Mouse (Mus musculus) adrenal gland, postnatal 10 days (tissue): ENCODE data around the gene Osbpl9. TPM values are rescaled to one million over a fixed set of nuclear protein-coding genes. Genes with fewer than 3 reads are reported as not detected.
A peak's percentile ranks its signal among the peaks of the same experiment; 100 is the strongest.

ENCODE experiments used
- DNase-seq: peaks from one replicate; pipeline ENCODE4 v3.0.0; 2021; ENCODE audit warnings: mixed read lengths
- long read RNA-seq, 2 experiments: library from polyadenylated mRNA; stranded (forward); transcript quantifications; one replicate each; pipeline ENCODE4 v2.0.0; 2021
- total RNA-seq, 2 experiments: library from RNA; stranded (reverse); gene quantifications; 2 replicates each; pipeline ENCODE4 v1.2.3; 2021

Gene Osbpl9
- total RNA-seq: 100 to 1,000 TPM; 149 to 153 TPM
- long read RNA-seq, experiment 1, transcript Osbpl9-213 (20 exons, 2,604 nt): minor isoform, 13 of 164 reads
- long read RNA-seq, experiment 1, transcript Osbpl9-201 (24 exons, 2,871 nt): minor isoform, 31 of 164 reads
- long read RNA-seq, experiment 1, transcript Osbpl9-202 (21 exons, 3,134 nt): major isoform, 65 of 164 reads
- long read RNA-seq, experiment 1, partial matches to known transcripts: 28 of 164 reads
- long read RNA-seq, experiment 1, other reads (novel, unspliced or antisense): 22 of 164 reads
- long read RNA-seq, experiment 2, transcript Osbpl9-213 (20 exons, 2,604 nt): minor isoform, 20 of 129 reads
- long read RNA-seq, experiment 2, transcript Osbpl9-218 (23 exons, 2,408 nt): minor isoform, 8 of 129 reads
- long read RNA-seq, experiment 2, transcript Osbpl9-201 (24 exons, 2,871 nt): minor isoform, 19 of 129 reads
- long read RNA-seq, experiment 2, transcript Osbpl9-202 (21 exons, 3,134 nt): major isoform, 46 of 129 reads
- long read RNA-seq, experiment 2, partial matches to known transcripts: 20 of 129 reads
- long read RNA-seq, experiment 2, other reads (novel, unspliced or antisense): 14 of 129 reads

DNA sequence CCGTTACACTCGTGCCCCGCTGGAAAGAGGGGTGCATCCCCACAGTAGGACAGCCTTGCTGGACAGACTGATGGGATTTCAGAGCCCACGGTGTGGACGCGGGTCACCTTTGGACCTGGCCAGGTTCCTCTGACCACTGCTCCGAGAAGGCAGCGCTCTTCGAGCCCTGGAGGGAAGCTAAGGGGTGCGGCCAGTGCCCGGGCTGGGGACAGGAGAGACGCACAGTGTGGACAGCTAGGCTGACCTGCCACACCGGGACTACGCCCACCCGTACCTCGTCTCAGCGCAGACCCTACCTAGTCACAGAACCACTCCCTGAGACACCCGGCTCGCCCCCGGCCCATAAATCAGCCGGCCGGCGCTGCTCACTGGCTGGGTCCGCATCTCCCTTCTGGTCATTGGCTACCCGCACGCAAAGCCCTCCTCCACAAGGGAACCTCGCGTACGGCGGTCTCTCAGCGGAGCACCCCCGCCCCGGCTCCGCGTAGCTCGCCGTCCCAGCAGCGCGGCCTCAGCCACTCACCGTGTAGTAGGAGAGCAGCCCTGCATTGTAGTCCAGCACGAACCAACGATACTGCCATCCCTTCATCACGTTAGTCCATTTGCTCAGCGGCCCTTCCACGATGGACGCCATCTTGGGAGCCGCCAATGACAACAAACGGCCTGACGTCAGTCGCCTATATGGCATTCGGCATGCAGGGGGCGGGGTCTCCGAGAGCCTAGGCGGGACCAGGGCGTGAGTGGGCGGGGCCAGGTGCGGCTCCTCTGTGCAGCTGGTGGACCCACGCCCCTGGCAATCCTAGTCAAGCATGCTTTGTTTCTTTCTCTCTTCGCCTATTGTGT lies at the start of gene Osbpl9:
Osbpl9 (minus strand) TSS at position 691 of the 843 bp plus-strand sequence.
- peak; percentile 99 for DNase-seq

DNA sequence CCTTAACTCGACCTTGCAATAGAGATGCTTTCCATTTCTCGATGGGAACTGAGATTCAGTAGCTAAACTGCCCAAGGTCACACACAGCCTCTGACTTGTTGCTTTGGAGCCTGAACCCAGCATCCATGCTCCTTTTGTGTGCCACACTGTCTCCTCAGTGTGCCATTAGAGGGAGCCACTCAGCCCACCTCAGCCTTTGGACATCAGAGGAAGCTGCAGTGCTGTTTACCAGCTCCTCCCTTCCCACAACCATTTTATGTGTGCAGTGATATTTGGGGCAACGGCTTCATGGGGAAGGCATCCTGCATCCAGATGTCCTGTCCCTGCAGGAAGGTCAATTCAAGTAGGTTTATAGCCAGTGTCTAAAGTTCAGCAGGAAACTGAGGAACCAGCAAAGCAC lies 49.5 kb upstream of the Osbpl9 start:
- DNase-seq: peak; percentile 30

DNA sequence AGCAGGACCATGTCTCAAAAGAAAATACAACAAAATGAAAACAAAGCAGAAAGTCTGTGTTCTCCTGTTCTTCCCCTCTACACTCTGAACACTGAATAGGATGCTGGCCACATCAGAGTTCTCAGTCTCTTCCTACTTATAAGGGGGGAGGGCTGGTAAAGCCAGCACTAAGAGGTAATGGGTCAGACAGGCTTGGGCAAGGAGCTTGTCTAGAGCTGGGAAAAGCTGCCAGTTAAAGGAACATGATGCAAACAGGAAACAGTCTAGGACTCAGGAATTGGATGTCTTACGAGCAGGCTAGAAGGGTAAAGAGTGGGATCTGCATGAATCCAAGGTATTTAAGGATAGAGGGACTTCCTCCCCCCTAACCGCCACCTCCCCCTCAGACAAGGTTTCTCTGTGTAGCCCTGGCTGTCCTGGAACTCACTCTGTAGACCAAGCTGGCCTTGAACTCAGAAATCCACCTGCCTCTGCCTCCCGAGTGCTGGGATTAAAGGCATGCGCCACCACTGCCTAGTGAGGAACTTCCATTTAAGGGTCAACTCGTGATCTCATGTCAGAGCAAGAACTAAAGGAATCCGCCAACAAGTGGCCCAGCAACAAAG lies 43.0 kb upstream of the Osbpl9 start:
- no peak for DNase-seq

DNA sequence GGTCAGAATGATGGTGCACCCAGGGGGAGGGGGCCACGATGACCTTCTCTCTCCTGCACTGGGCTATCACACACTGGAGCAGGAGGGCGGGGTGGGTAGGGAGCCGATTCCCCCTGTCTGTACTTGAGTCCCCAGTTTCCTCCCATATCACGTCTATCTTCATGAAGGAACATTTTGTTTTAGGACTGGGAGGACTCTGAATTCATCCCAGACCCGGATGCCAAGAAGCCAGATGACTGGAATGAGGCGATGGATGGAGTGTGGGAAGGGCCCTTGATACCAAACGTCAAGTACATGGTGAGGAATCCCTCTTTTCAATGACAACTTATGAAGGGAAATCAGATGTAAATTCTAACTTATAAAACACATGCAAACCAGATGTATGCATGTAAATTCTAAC lies 42.4 kb upstream of the Osbpl9 start:
- DNase-seq: no peak

DNA sequence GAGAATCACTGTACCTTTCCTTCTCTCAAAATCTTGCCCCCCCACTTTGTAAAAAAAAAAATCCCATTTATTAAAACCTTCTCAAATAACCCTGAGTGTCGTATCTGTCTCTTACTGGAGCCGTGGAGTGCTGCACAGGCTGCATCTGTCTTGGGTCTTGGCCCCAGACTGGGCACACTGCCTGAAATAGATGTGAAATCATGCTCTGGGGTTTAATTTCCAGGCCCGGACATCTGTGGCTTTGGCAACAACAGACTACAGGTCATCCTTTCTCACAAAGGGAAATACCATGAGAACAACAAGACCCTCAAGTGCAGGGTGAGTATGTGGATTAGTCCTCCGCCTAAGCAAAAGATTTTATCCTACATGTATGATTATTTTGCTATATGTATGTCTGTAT lies 39.9 kb upstream of the Osbpl9 start:
- DNase-seq: peak; percentile 64

DNA sequence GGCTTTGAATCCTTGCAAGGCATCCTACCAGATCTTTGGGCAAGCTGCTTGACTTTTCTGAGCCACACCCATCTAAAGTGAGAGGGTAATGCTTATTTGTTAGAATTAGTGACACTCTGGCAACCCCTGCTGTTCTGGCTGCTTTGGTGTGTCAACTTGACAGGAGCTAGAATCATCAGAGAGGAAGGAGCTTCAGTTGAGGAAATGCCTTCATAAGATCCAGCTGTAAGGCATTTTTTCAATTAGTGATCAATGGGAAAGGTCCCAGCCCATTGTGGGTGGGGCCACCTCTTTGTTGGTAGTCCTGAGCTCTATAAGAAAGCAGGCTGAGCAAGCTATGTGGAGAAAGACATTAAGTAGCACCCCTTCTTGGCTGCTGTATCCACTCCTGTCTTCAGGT lies 39.1 kb upstream of the Osbpl9 start:
- DNase-seq: no peak

DNA sequence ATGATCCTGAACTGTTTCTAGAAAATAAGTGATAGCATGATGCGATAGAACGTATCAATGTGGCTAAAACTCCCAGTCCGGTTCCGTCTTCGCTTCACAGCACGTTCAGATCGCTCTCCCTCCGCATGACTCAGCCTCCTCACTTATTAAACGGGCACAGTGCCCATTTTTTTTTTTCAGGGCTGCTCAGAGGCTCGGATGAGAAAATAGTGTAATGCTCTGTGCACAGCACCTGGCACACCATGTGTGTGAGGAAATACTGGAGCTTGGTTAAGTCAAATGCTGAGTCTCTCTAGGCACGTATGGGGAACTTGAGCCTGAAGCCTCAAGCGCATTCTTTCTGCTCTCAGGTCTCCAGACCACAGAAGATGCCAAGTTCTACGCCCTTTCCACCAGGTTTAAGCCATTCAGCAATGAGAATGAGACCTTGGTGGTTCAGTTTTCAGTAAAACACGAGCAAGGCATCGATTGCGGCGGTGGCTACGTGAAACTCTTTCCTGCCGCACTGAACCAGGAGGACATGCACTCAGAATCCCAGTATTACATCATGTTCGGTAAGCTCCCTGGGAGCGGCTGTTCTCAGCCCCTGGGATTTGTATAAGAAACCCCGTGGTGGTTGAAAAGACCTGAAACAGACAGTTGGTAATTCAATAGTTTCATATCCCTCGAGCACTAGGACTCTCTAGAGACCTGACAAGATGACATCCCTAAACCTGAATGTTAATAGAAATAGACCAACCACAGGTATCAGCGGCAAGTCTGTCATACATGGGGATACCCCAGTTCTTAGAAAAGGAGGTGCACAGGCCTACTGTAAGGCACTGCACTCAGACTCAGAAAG lies 36.6 kb upstream of the Osbpl9 start:
- DNase-seq: peak; percentile 69

DNA sequence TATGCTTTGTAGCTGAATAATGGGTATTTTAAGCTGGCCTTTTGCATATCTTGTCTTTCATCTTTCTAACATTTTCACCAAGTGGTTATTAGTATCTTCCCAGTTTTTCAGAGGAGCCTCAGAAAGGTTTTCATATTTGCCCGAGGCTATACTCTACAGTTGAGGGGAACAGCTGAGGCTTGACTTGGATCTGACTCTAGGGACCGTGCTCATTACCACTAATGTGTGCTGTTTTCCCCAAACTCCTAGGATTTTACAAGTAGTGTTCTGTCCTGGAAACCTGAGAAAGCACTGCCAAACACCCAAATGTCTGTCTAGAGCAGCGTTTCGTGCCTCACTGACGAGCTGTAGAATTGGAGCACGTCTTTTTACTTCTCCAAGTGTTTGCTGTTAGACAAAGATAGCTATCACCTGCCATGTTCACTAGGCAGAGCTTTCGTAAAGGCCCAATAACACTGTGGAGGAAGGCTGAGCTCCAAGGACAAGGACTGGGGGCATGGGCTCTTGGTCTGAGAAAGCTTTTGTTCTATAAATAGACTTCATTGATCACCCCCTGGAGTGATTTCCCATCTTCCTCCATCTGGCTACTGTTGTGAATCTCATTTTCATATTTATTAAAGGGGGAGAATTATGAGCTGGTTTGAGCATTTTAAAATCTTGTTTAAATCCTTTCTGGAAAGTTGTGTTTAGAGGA lies 34.3 kb upstream of the Osbpl9 start:
- DNase-seq: no peak

DNA sequence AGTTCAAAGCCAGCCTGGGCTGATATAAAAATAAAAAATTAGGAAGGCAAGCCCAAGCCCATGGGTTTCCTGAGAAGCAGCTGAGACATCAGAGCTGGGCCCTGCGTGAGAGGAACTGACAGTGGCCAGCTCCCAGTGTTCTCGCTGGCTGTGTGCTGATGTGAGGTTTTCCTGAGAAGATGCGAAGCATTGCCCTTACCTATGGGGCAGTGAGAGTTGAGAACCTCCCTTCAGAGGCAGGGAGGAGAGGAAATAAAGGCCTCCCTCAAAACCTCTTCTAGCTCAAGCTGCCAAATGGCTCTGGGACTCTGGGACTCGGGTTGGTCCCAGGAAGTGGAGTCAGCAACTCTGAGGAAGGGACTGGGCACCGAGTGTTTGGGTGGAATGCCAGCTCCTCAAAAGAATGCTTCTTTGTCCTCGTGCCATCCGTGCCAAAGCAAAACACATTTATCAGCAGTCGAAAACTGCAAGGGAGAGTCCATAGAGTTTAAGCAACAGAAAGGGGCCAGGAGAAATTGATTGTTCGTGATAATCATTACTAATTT lies 32.8 kb upstream of the Osbpl9 start:
- peak; percentile 35 for DNase-seq

DNA sequence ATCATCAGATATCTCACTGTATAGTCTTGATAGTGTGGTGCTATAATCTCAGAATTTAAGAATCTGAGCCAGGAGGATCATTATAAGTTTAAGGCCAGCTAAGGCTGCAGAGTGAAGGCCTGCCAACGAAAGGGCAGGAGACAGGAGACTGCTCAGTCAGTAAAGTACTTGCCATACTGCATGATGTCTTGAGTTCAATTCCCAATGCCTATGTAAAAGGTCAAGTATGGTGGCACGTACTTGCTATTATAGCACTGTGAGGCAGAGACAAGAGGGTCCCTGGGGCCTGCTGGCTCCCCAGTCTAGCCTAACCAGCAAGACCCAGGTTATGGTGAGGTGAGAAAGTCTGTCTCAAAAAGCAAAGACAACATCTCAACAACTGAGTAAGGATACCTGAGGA lies 32.1 kb upstream of the Osbpl9 start, which contains the start of gene Calr4:
Calr4 (plus strand) TSS at position 301 of the 400 bp plus-strand sequence.
- no peak for DNase-seq

DNA sequence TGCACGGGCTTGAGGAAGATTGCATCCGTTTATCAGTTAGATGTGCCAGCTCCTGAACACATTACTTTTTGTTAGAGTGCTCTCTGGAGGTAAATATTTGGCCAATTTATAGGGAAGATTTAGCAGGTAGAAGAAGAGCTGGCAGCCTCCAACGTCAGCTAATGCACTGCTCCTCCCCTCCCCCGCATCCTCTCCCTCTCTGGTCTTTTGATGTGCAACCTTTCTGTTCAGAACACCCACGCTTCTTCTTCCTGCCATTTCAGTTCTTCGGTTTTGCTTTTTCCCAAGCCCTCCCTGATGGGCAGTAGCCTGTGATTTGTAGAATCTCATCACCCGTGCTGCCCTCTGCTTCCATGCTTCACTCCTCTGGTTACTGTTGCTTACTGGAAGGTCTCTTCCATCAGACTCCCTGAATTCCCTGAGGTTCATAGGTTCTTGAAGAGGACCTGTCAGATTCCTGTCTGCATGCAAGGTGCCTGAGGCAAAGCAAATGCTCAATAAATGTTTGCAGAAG lies 27.8 kb upstream of the Osbpl9 start:
- DNase-seq: no peak

DNA sequence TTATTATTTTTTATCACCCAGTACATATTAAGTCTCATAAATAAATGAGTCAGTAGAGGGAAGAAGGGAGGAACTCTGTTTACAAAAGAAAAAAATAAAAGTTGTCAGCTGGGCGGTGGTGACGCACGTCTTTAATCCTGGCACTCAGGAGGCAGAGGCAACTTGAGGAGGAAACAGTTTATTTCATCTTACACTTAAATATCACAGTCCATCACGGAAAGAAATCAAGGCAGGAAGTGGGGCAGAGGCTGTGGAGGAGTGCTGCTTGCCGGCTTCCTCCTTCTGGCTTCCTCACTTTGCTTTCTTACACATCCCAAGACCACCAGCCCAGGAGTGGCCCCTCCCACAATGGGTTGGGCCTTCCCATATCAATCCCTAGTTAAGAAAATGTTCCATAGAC lies 24.0 kb upstream of the Osbpl9 start:
- DNase-seq: no peak

DNA sequence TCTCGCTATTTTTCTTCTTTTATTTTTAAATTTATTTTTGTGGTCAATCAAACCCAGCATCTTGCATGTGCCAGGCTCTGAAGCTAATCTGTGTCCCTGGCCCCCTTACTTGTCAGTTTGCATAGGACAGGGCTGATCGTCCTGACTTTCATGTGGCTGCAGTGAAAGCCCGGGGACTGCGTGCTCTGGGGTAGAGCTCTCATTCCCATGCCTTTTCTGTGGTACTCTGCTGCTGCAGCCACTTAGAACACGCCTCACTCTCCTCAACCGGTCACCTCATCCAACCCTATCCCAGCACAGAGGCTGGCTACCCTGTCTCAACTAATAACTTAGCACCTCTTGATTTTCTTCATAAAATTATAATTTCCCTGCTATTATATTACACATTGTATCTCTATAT lies 23.5 kb upstream of the Osbpl9 start:
- no peak for DNase-seq

DNA sequence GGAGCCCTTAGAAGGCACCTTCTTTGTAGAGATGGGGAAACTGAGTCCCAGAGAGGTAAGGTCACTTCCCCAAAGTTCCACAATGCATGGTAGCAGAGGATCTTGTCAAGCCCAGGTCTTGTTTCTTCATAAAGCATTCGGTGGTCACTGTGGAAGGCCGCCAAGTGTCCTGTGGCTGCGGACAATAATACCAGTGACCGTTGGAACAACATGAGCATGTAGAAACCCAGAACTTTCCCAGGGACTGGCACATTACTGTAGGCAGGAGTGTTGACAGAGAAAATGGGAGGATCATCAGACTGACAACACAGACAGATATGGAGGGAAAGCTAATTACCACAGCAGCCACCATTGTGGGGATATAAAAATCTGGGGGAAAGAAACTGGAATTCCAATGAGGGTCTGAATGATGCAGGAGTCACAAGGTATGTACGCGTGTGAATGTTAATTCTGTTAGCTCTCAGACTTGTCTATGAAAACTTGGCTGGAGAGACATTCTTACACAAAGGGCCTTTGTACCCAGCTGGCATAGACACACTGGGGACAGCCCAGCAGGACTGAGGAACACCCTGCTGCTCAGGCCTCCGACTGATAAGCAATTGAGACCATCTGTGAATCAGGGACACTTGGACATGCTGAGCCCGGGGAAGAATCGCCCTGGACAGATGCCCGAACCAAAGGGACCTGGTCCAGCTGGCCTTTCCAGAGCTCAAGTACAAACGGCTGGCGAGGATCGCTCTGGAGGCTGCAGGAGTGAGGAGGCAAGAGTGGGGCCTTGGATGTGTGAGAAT lies 22.9 kb upstream of the Osbpl9 start:
- DNase-seq: peak; percentile 89

DNA sequence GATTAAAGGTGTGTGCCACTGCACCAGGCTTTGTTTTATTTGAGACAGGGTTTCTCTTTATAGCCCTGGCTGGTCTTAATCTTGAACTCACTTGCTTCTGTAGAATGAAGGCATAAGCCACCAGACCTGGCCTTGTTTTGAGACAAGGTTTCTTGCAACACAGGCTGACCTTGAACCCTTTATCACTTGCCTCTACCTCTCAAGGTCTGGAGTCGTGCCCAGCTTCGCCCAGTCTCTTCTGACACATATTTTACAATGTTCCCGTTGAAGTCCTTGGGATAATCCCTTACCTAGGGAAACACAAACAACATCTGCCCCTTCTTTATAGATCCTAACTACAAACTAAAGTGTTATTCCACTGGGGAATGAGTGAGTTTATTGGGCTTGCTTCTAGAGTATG lies 19.9 kb upstream of the Osbpl9 start:
- peak; percentile 85 for DNase-seq

DNA sequence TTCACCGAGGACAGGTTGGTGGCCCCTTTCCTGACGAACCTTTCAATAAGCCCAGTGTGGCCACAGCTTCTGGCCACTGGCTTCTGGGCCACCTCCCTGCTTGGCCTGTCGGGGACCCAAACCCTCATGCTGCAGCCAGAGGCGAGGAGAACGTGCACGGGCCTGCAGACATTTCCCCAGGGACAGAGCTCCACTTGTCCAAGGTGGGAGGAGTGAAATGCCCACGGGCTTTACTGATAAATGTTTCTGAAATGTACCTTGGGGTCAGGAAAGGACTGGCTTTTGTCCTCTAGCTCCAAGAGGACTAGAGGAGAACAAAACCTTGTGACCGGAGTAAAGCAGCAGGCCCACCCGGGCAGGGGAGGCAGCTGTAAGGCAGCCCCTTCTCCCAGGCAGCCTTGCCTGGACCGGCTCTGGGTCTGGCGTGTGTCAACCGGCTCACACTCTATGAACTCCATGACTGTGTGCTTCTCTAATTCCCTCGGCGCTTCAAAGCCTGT lies 18.4 kb upstream of the Osbpl9 start:
- DNase-seq: peak; percentile 36

DNA sequence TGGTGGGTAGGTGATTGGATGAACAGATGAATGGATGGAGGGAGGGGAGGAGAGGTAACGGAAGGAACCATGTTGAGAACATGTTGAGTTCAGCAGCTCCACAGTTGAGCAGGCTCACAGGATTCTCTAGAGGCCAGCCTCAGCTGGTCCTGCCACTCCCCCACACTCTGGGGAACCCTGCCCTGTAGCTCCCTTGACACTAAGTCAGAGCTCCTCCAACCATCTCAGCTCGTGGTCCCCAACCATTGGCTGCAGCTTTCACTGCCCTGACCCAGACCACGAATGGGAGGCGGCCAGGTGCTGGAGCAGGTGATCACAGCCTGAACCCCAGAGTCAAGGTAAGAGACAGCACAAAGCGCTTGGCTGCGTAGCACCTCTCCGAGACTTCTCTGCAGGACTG lies 15.9 kb upstream of the Osbpl9 start:
- DNase-seq: no peak

DNA sequence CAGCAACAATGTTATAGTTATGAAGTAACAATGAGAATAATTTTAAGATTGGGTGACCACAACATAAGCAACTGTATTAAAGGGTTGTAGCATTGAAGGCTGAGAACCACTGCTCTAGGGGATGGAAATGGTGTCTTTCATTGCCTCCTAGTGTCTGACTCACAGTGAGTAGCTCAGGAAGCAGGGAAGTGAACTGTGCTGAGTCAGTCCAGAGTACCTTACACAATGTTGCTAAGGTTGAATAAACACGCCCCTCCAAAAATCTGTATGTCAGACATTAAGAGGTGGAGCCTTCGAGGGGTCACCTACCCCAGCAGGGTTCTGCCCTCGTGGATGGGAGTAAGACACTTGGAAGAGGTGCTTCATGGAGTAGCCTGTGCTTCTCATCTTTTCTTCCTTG lies 11.9 kb upstream of the Osbpl9 start:
- DNase-seq: no peak

DNA sequence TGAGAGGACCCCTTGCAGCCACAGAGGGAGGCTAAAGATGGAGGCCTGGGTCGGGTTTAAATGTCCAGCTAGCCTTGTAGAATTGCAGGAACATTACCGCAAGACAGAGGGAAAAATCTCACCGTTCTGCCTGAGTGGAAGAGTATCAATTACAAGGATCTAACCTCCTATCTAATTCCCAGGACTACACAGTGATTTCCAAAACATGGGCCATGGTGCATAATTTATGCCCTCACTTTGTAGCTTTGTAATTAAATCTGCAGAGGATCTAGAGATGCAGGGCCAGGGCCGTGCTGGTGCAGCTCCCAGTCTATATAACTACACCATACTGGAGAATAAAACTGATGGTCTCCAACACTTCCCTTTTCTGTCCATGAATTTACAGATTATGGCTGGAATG lies 8.8 kb upstream of the Osbpl9 start:
- DNase-seq: no peak
